Mouse (Mus musculus) urinary bladder, postnatal 14 days (tissue): ENCODE data around the gene Gm648.
"Not testable (repeated sequence)": the region's sequence is repeated elsewhere in the genome, so short reads cannot be mapped to it uniquely, and the experiment has no call there.

Experiments
- DNase-seq: peaks from one replicate; pipeline ENCODE4 v3.0.0; 2021; ENCODE audit warnings: low spot score

Gm648 gene

GRCm38 (mm10) chrX:56549506-56549905, at the start of gene Gm648:
Gm648 (minus strand) TSS chrX:56549606.
- DNase-seq, result no peak

- DNase-seq, result peak; percentile 91
These were observed 48.7 kb upstream of the Gm648 start, which contains the start of gene Mmgt1 for GRCm38 (mm10) chrX:56597887-56598640. Mmgt1 (minus strand) TSS chrX:56598069.

- no peak for DNase-seq
These were observed 47.9 kb upstream of the Gm648 start for GRCm38 (mm10) chrX:56597219-56597886.

- DNase-seq, result no peak
These were observed 28.8 kb upstream of the Gm648 start for GRCm38 (mm10) chrX:56578200-56578599.

GRCm38 (mm10) chrX:56572465-56572864, 23.1 kb upstream of the Gm648 start:
- DNase-seq, result peak; percentile 5

- DNase-seq, result no peak
These were observed 4.2 kb upstream of the Gm648 start for GRCm38 (mm10) chrX:56553584-56553983.

GRCm38 (mm10) chrX:56537162-56537561, 12.2 kb downstream of the Gm648 start:
- DNase-seq, result peak; percentile 3

GRCm38 (mm10) chrX:56531266-56531665, 18.1 kb downstream of the Gm648 start:
- peak; percentile 54 for DNase-seq

GRCm38 (mm10) chrX:56524442-56524841, 25.0 kb downstream of the Gm648 start, which contains the start of gene Gm10477:
Gm10477 (plus strand) TSS chrX:56524742.
- not testable (repeated sequence) for DNase-seq

GRCm38 (mm10) chrX:56497241-56497640, 52.2 kb downstream of the Gm648 start:
- DNase-seq, result peak; percentile 2
